Mouse (Mus musculus) neural tube, embryonic 10.5 days (tissue): Measurements from ENCODE around the gene Map3k5.

Source experiments
- DNase-seq: peaks from one replicate; pipeline ENCODE4 v3.0.0-alpha.2; 2017; ENCODE audit warnings: low spot score; ENCODE audit errors: extremely low spot score

Gene Map3k5

GRCm38 (mm10) chr10:20101456-20101855 is 167.2 kb downstream of the Map3k5 start:
- DNase-seq, result no peak

GRCm38 (mm10) chr10:20104271-20104931 is 170.1 kb downstream of the Map3k5 start:
- DNase-seq, result no peak

GRCm38 (mm10) chr10:20105575-20105974 is 171.3 kb downstream of the Map3k5 start:
- DNase-seq, result no peak

- DNase-seq, result no peak
Observed at GRCm38 (mm10) chr10:20107031-20107430, 172.8 kb downstream of the Map3k5 start.

GRCm38 (mm10) chr10:20111508-20111907 is 177.2 kb downstream of the Map3k5 start:
- no peak for DNase-seq

- DNase-seq, result no peak
Observed at GRCm38 (mm10) chr10:20112026-20112973, 178.0 kb downstream of the Map3k5 start.

- no peak for DNase-seq
Observed at GRCm38 (mm10) chr10:20119504-20120425, 185.5 kb downstream of the Map3k5 start.

GRCm38 (mm10) chr10:20121981-20122380 is 187.7 kb downstream of the Map3k5 start:
- DNase-seq, result no peak

- no peak for DNase-seq
Observed at GRCm38 (mm10) chr10:20123401-20123800, 189.1 kb downstream of the Map3k5 start.

GRCm38 (mm10) chr10:20124576-20124975 is 190.3 kb downstream of the Map3k5 start:
- no peak for DNase-seq

GRCm38 (mm10) chr10:20125226-20125625 is 191.0 kb downstream of the Map3k5 start:
- peak; percentile 53 for DNase-seq

- no peak for DNase-seq
Observed at GRCm38 (mm10) chr10:20132933-20133652, 198.8 kb downstream of the Map3k5 start.

GRCm38 (mm10) chr10:20135350-20136058 is 201.2 kb downstream of the Map3k5 start:
- no peak for DNase-seq

GRCm38 (mm10) chr10:20136505-20136904 is 202.2 kb downstream of the Map3k5 start:
- no peak for DNase-seq

GRCm38 (mm10) chr10:20141376-20141775 is 207.1 kb downstream of the Map3k5 start:
- DNase-seq, result no peak

- DNase-seq, result peak; percentile 45
Observed at GRCm38 (mm10) chr10:20148130-20148772, 214.0 kb downstream of the Map3k5 start, which contains the start of gene Map7. TSS of gene Map7 (plus strand) at chr10:20148471.

- peak; percentile 59 for DNase-seq
Observed at GRCm38 (mm10) chr10:20148773-20149120, 214.5 kb downstream of the Map3k5 start.

- peak; percentile 72 for DNase-seq
Observed at GRCm38 (mm10) chr10:20149121-20149834, 215.0 kb downstream of the Map3k5 start.

- peak; percentile 33 for DNase-seq
Observed at GRCm38 (mm10) chr10:20149835-20150355, 215.6 kb downstream of the Map3k5 start.
